Mouse (Mus musculus): ENCODE data around the gene Gps2. TPM values are rescaled to one million over a fixed set of nuclear protein-coding genes. Genes with fewer than 3 reads are reported as not detected.
"Not testable (repeated sequence)": the region's sequence is repeated elsewhere in the genome, so short reads cannot be mapped to it uniquely, and the experiment has no call there.

Gps2 gene
- polyA plus RNA-seq, 1 experiment from 2014 or later, result 48.9 TPM

DNA sequence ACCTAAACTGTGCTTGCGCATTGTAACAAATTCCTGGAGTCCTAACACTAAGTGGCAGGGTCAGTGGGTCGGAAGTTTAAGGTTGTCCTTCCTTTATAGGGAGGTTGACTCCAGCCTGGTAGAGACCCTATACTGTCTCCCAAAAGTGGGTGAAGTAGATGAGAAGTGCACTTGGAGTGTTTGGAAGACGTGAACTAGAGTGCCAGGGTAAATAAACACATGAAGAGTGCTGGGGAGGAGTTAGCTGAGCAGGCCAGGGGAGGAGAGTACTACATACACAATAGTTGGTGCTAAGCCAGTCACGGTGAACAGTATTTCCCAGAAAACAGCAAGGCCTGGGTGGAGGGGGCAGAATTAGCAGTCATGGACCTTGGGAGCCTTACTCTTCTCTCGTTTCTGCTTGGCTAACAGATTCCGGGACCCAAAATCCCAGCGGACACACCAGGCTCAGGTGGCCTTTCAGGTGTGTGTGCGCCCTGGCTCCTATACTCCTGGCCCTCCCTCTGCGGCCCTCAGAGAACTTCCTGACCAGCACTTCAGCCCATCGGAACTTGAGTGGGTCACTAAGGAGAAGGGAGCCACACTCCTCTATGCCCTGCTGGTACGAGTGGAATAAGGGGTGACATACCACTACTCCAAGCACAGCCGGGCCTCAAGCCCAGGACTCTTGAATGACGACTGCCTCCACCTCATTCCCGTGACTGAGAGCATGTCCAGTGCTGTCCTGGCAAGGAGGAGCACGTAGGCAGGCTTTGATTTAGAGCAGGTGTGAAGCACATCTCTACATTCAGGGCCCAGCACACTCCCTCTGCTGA, 765 bp upstream of the Gps2 start:
- Histone ChIP-seq H3K4me2 (ENCODE audit: low read depth, low read length) (peak overlapping the region; percentile 99), H3K4me1 (ENCODE audit: insufficient read depth) (peaks cover 39% of the 10 kb centered on the region), H3K36me3 (replicated peaks; ENCODE audit: insufficient read depth, low read length) (peaks cover 76% of the 10 kb centered on the region), H3K9ac (replicated peaks) (peak overlapping the region; percentile 93), H3K4me3 (ENCODE audit: low read depth, low read length) (peak overlapping the region; percentile 97), H3K27ac (ENCODE audit: low read depth) (peak overlapping the region; percentile 90; the same call in 1 of the 2 replicates), H3K27me3 (ENCODE audit: insufficient read depth, low read length) (no peaks in the 10 kb centered on the region), H3K9me3 (ENCODE audit: low read length) (no peaks in the 10 kb centered on the region)
- 78% methylated on average over 15 of the region's 15 CpGs for WGBS (ENCODE audit: insufficient replicate concordance)
- ATAC-seq (no peak), DNase-seq (peak; percentile 14)
- no peak for TF ChIP-seq EP300 (IDR thresholded peaks at IDR 0.05; ENCODE audit: low read depth)
- TF ChIP-seq CTCF (IDR thresholded peaks at IDR 0.05; ENCODE audit: low read depth), result no peak

DNA sequence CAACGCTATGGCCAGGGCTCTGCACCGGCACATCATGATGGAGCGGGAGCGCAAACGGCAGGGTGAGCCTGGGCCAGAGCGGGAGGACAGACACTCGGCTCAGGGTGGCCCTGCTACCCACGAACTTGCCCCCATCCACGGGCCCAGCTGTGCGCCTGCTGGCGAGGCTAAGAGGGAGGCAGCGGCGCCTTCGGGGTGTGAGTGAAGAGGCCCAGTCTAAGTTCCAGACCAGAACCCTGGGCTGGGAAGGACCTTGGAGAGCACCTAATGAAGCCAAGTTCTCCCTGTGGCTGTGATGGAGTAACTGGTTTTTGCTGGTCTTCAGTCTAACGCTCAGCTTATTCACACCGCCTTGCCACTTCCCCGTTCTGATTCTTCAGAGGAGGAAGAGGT, 680 bp downstream of the Gps2 start:
- H3K4me1 ChIP-seq (ENCODE audit: insufficient read depth), result peaks cover 51% of the 10 kb centered on the region
- TF ChIP-seq EP300 (IDR thresholded peaks at IDR 0.05; ENCODE audit: low read depth) (no peak), CTCF (IDR thresholded peaks at IDR 0.05; ENCODE audit: low read depth) (no peak)
- WGBS (ENCODE audit: insufficient replicate concordance), result under 1% methylated on average over 17 of the region's 17 CpGs

DNA sequence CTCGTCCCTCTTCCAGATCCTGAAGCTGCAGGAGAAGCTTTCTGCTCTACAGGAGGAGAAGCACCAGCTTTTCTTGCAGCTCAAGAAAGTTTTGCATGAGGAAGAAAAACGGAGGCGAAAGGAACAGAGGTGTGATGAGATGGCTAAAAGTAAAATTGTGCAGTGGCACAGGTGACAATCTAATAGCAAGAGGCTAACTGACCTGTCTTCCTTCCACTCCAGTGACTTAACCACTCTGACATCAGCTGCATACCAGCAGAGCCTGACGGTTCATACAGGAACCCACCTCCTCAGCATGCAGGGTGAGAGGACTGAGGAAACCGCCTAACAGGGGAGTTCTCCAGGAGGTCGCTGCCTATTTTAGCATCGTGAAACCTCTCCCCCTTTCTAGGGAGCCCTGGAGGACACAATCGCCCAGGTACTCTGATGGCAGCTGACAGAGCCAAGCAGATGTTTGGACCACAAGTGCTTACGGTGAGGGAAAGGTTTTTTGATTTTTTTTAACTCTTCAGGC, 1.3 kb downstream of the Gps2 start:
- Histone ChIP-seq H3K9ac (replicated peaks) (peak overlapping the region; percentile 93), H3K27ac (ENCODE audit: low read depth) (peak overlapping the region; percentile 90), H3K9me3 (ENCODE audit: low read length) (no peaks in the 10 kb centered on the region), H3K4me2 (ENCODE audit: low read depth, low read length) (peak overlapping the region; percentile 99), H3K27me3 (ENCODE audit: insufficient read depth, low read length) (no peaks in the 10 kb centered on the region), H3K4me1 (ENCODE audit: insufficient read depth) (peaks cover 53% of the 10 kb centered on the region), H3K36me3 (replicated peaks; ENCODE audit: insufficient read depth, low read length) (peaks cover 66% of the 10 kb centered on the region), H3K4me3 (ENCODE audit: low read depth, low read length) (peak overlapping the region; percentile 97)
- TF ChIP-seq CTCF (IDR thresholded peaks at IDR 0.05; ENCODE audit: low read depth) (no peak), EP300 (IDR thresholded peaks at IDR 0.05; ENCODE audit: low read depth) (no peak)
- DNase-seq (peak; percentile 15), ATAC-seq (no peak)
- WGBS (ENCODE audit: insufficient replicate concordance), result 29% methylated on average over 9 of the region's 9 CpGs

More for the DNA sequence above, 680 bp downstream of the Gps2 start:
- peak; percentile 55 for DNase-seq
- Histone ChIP-seq H3K4me3 (ENCODE audit: low read depth, low read length) (peak overlapping the region; percentile 97), H3K27me3 (ENCODE audit: insufficient read depth, low read length) (no peaks in the 10 kb centered on the region), H3K27ac (ENCODE audit: low read depth) (peak overlapping the region; percentile 90), H3K9ac (replicated peaks) (peak overlapping the region; percentile 93), H3K4me2 (ENCODE audit: low read depth, low read length) (peak overlapping the region; percentile 99), H3K36me3 (replicated peaks; ENCODE audit: insufficient read depth, low read length) (peaks cover 72% of the 10 kb centered on the region), H3K9me3 (ENCODE audit: low read length) (no peaks in the 10 kb centered on the region)
- ATAC-seq, result no peak; the same call in 1 of the 2 replicates

DNA sequence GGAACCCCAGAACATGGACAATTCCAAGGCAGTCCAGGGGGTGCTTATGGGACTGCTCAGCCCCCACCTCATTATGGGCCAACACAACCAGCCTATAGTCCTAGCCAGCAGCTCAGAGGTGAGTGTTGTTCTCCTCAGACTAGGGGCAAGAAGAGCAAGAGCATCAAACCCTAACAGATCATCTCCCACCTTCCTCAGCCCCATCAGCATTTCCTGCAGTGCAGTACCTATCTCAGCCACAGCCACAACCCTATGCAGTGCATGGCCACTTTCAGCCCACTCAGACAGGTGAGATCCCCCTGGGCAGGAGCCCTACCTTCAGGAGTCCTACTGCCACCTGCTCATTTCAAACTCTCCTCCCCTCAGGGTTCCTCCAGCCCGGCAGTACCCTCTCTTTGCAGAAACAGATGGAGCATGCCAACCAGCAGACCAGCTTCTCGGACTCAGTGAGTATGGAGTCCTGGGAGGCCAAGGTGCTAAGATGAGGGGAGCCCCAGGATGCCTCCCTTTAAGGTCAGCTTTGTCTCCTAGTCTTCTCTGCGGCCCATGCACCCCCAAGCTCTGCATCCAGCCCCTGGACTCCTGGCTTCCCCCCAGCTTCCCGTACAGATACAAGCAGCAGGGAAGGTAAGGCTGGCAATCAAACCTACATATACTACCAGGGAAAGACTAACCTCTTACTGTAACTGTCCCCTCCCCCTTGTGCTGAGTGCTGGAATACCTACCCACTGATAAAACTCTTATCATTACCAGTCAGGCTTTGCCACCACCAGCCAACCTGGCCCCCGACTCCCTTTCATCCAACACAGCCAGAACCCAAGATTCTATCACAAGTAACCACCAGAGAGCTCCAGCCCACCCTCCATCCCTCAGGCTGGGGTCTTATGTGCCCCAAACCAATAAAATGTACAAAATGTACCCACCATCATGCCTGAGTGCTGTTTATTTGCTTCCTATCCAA, 2.3 kb downstream of the Gps2 start:
- TF ChIP-seq EP300 (IDR thresholded peaks at IDR 0.05; ENCODE audit: low read depth), result peak; percentile 94
- TF ChIP-seq CTCF (IDR thresholded peaks at IDR 0.05; ENCODE audit: low read depth), result no peak
- Histone ChIP-seq H3K4me2 (ENCODE audit: low read depth, low read length) (peak overlapping the region; percentile 99), H3K27me3 (ENCODE audit: insufficient read depth, low read length) (no peaks in the 10 kb centered on the region), H3K27ac (ENCODE audit: low read depth) (peak overlapping the region; percentile 90), H3K4me1 (ENCODE audit: insufficient read depth) (peaks cover 53% of the 10 kb centered on the region), H3K36me3 (replicated peaks; ENCODE audit: insufficient read depth, low read length) (peaks cover 56% of the 10 kb centered on the region), H3K9ac (replicated peaks) (peak overlapping the region; percentile 93), H3K4me3 (ENCODE audit: low read depth, low read length) (peak overlapping the region; percentile 97), H3K9me3 (ENCODE audit: low read length) (no peaks in the 10 kb centered on the region)
- peak; percentile 54 for DNase-seq
- peak; percentile 14 for ATAC-seq
- WGBS (ENCODE audit: insufficient replicate concordance), result 49% methylated on average over 5 of the region's 5 CpGs

DNA sequence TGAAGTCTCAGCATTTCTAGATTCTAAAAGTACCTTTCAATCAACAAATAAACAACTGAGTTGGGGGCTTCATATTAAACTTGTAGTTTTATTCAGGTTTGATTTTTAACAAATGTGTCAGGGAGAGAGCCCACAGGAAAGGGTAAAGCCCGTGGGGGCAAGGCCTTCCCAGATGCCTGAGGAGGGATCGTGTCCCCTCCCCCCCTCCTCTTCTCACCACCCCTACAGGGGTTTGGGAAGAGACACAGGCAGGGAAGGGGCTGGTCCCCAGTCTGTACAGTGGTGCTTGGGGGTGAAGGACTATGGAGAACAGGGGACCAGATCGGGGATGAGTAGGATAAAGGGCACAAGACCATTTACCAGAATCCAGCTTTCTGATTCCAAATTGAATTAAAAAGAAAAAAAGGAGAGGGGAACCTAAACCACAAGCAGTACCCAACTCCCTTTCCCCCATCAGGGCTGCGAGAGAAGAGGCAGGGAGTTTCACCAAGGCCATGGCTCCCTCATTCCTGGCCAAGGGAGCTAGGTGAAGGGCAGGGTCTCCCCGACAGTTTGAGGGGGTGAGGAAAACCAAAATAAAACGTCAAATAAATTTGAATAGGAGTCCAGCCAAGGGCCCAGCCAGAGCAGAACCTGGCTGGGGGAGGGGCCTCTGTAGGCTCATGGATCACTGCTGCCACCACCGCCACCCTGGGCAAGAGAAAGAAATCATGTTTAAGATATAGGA, 3.1 kb downstream of the Gps2 start:
- peaks cover 53% of the 10 kb centered on the region for H3K4me1 ChIP-seq (ENCODE audit: insufficient read depth)
- H3K36me3 ChIP-seq (replicated peaks; ENCODE audit: insufficient read depth, low read length), result peaks cover 48% of the 10 kb centered on the region
- WGBS (ENCODE audit: insufficient replicate concordance), result 53% methylated on average over 7 of the region's 7 CpGs
- peak overlapping the region; percentile 93 for H3K9ac ChIP-seq (replicated peaks)
- H3K4me2 ChIP-seq (ENCODE audit: low read depth, low read length), result peak overlapping the region; percentile 99
- H3K9me3 ChIP-seq (ENCODE audit: low read length); ATAC-seq; H3K27me3 ChIP-seq (ENCODE audit: insufficient read depth, low read length): not testable (repeated sequence)
- peak overlapping the region; percentile 90 for H3K27ac ChIP-seq (ENCODE audit: low read depth)
- DNase-seq, result peak; percentile 18
- peak overlapping the region; percentile 97 for H3K4me3 ChIP-seq (ENCODE audit: low read depth, low read length)
